Mouse (Mus musculus): ENCODE data around the gene Slc15a2. TPM values are rescaled to one million over a fixed set of nuclear protein-coding genes. Genes with fewer than 3 reads are reported as not detected.

Gene Slc15a2
- polyA plus RNA-seq, 1 experiment: 30.8 TPM

- H3K27me3 ChIP-seq (ENCODE audit: control insufficient read depth, insufficient read depth, low read length, poor library complexity, severe bottlenecking): no peaks in the 10 kb centered on the region
- TF ChIP-seq POLR2A (IDR thresholded peaks at IDR 0.05; ENCODE audit: insufficient read depth, low read length) (no peak), EP300 (IDR thresholded peaks at IDR 0.05; ENCODE audit: insufficient read depth, low read depth, low read length) (no peak), CTCF (IDR thresholded peaks at IDR 0.05; ENCODE audit: low read depth, low read length) (no peak)
- H3K4me3 ChIP-seq (ENCODE audit: low read depth, low read length): no peak overlapping the region
- no peak overlapping the region for H3K27ac ChIP-seq (ENCODE audit: insufficient read depth, low read length)
- no peak overlapping the region for H3K9ac ChIP-seq (ENCODE audit: low read depth, poor library complexity, severe bottlenecking)
- H3K4me1 ChIP-seq (ENCODE audit: control insufficient read depth, insufficient read depth, low read length): no peaks in the 10 kb centered on the region
- H3K36me3 ChIP-seq (ENCODE audit: control insufficient read depth, insufficient read depth, low read length, poor library complexity, severe bottlenecking): peaks cover 2% of the 10 kb centered on the region; the same call in 1 of the 2 replicates
- no peaks in the 10 kb centered on the region for H3K9me3 ChIP-seq (replicated peaks; ENCODE audit: control insufficient read depth, insufficient read depth, low read length, poor library complexity, severe bottlenecking)
These were observed 32.8 kb downstream of the Slc15a2 start for GRCm38 (mm10) chr16:36751979-36752378.

GRCm38 (mm10) chr16:36747767-36748166 lies 37.0 kb downstream of the Slc15a2 start:
- no peak for TF ChIP-seq CTCF (IDR thresholded peaks at IDR 0.05; ENCODE audit: low read depth, low read length)
- Histone ChIP-seq H3K4me3 (ENCODE audit: low read depth, low read length) (no peak overlapping the region), H3K27me3 (ENCODE audit: control insufficient read depth, insufficient read depth, low read length, poor library complexity, severe bottlenecking) (no peaks in the 10 kb centered on the region), H3K4me1 (ENCODE audit: control insufficient read depth, insufficient read depth, low read length) (no peaks in the 10 kb centered on the region), H3K27ac (ENCODE audit: insufficient read depth, low read length) (no peak overlapping the region), H3K9ac (ENCODE audit: low read depth, poor library complexity, severe bottlenecking) (no peak overlapping the region), H3K36me3 (ENCODE audit: control insufficient read depth, insufficient read depth, low read length, poor library complexity, severe bottlenecking) (peaks cover 2% of the 10 kb centered on the region; the same call in 1 of the 2 replicates), H3K9me3 (replicated peaks; ENCODE audit: control insufficient read depth, insufficient read depth, low read length, poor library complexity, severe bottlenecking) (no peaks in the 10 kb centered on the region)

- no peak overlapping the region for H3K9ac ChIP-seq (ENCODE audit: low read depth, poor library complexity, severe bottlenecking)
- no peaks in the 10 kb centered on the region for H3K9me3 ChIP-seq (replicated peaks; ENCODE audit: control insufficient read depth, insufficient read depth, low read length, poor library complexity, severe bottlenecking)
- TF ChIP-seq POLR2A (IDR thresholded peaks at IDR 0.05; ENCODE audit: insufficient read depth, low read length) (no peak), EP300 (IDR thresholded peaks at IDR 0.05; ENCODE audit: insufficient read depth, low read depth, low read length) (no peak), CTCF (IDR thresholded peaks at IDR 0.05; ENCODE audit: low read depth, low read length) (no peak)
- H3K4me3 ChIP-seq (ENCODE audit: low read depth, low read length): no peak overlapping the region
- no peaks in the 10 kb centered on the region for H3K27me3 ChIP-seq (ENCODE audit: control insufficient read depth, insufficient read depth, low read length, poor library complexity, severe bottlenecking)
- no peaks in the 10 kb centered on the region for H3K4me1 ChIP-seq (ENCODE audit: control insufficient read depth, insufficient read depth, low read length)
- peaks cover 2% of the 10 kb centered on the region; the same call in 1 of the 2 replicates for H3K36me3 ChIP-seq (ENCODE audit: control insufficient read depth, insufficient read depth, low read length, poor library complexity, severe bottlenecking)
- H3K27ac ChIP-seq (ENCODE audit: insufficient read depth, low read length): peak overlapping the region; percentile 28; the same call in 1 of the 2 replicates
These were observed 37.7 kb downstream of the Slc15a2 start for GRCm38 (mm10) chr16:36747068-36747467.

- no peak overlapping the region for H3K27ac ChIP-seq (ENCODE audit: insufficient read depth, low read length)
- H3K36me3 ChIP-seq (ENCODE audit: control insufficient read depth, insufficient read depth, low read length, poor library complexity, severe bottlenecking): no peaks in the 10 kb centered on the region
- H3K9me3 ChIP-seq (replicated peaks; ENCODE audit: control insufficient read depth, insufficient read depth, low read length, poor library complexity, severe bottlenecking): no peaks in the 10 kb centered on the region
- no peak overlapping the region for H3K4me3 ChIP-seq (ENCODE audit: low read depth, low read length)
- no peaks in the 10 kb centered on the region for H3K27me3 ChIP-seq (ENCODE audit: control insufficient read depth, insufficient read depth, low read length, poor library complexity, severe bottlenecking)
- no peaks in the 10 kb centered on the region for H3K4me1 ChIP-seq (ENCODE audit: control insufficient read depth, insufficient read depth, low read length)
- TF ChIP-seq CTCF (IDR thresholded peaks at IDR 0.05; ENCODE audit: low read depth, low read length) (no peak), EP300 (IDR thresholded peaks at IDR 0.05; ENCODE audit: insufficient read depth, low read depth, low read length) (no peak), POLR2A (IDR thresholded peaks at IDR 0.05; ENCODE audit: insufficient read depth, low read length) (no peak)
- no peak overlapping the region for H3K9ac ChIP-seq (ENCODE audit: low read depth, poor library complexity, severe bottlenecking)
These were observed 41.2 kb downstream of the Slc15a2 start for GRCm38 (mm10) chr16:36743580-36743979.

- Histone ChIP-seq H3K9ac (ENCODE audit: low read depth, poor library complexity, severe bottlenecking) (no peak overlapping the region), H3K27ac (ENCODE audit: insufficient read depth, low read length) (no peak overlapping the region), H3K4me1 (ENCODE audit: control insufficient read depth, insufficient read depth, low read length) (no peaks in the 10 kb centered on the region), H3K9me3 (replicated peaks; ENCODE audit: control insufficient read depth, insufficient read depth, low read length, poor library complexity, severe bottlenecking) (no peaks in the 10 kb centered on the region), H3K36me3 (ENCODE audit: control insufficient read depth, insufficient read depth, low read length, poor library complexity, severe bottlenecking) (no peaks in the 10 kb centered on the region), H3K27me3 (ENCODE audit: control insufficient read depth, insufficient read depth, low read length, poor library complexity, severe bottlenecking) (no peaks in the 10 kb centered on the region), H3K4me3 (ENCODE audit: low read depth, low read length) (no peak overlapping the region)
- no peak for TF ChIP-seq EP300 (IDR thresholded peaks at IDR 0.05; ENCODE audit: insufficient read depth, low read depth, low read length)
- TF ChIP-seq POLR2A (IDR thresholded peaks at IDR 0.05; ENCODE audit: insufficient read depth, low read length): no peak
- no peak for TF ChIP-seq CTCF (IDR thresholded peaks at IDR 0.05; ENCODE audit: low read depth, low read length)
These were observed 45.3 kb downstream of the Slc15a2 start for GRCm38 (mm10) chr16:36739404-36739930.

GRCm38 (mm10) chr16:36735421-36735820 lies 49.3 kb downstream of the Slc15a2 start:
- Histone ChIP-seq H3K9me3 (replicated peaks; ENCODE audit: control insufficient read depth, insufficient read depth, low read length, poor library complexity, severe bottlenecking) (no peaks in the 10 kb centered on the region), H3K27me3 (ENCODE audit: control insufficient read depth, insufficient read depth, low read length, poor library complexity, severe bottlenecking) (no peaks in the 10 kb centered on the region), H3K9ac (ENCODE audit: low read depth, poor library complexity, severe bottlenecking) (no peak overlapping the region), H3K36me3 (ENCODE audit: control insufficient read depth, insufficient read depth, low read length, poor library complexity, severe bottlenecking) (no peaks in the 10 kb centered on the region), H3K4me3 (ENCODE audit: low read depth, low read length) (no peak overlapping the region), H3K4me1 (ENCODE audit: control insufficient read depth, insufficient read depth, low read length) (no peaks in the 10 kb centered on the region), H3K27ac (ENCODE audit: insufficient read depth, low read length) (no peak overlapping the region)
- TF ChIP-seq CTCF (IDR thresholded peaks at IDR 0.05; ENCODE audit: low read depth, low read length) (peak; percentile 44), POLR2A (IDR thresholded peaks at IDR 0.05; ENCODE audit: insufficient read depth, low read length) (no peak)
